Mouse (Mus musculus) kidney, embryonic 16.5 days (tissue): ENCODE measurements around the gene Stard13. TPM values are rescaled to one million over a fixed set of nuclear protein-coding genes. Genes with fewer than 3 reads are reported as not detected.

Experiments used
- ATAC-seq: fragments of 200-750 bp; cut with Nextera tagmentation; 2 replicates; pipeline ENCODE4 v1.8.0; 2017; ENCODE audit warnings: moderate TSS enrichment; ENCODE audit not compliant: low FRiP score, low TSS enrichment
- H3K27ac ChIP-seq: fragments of 300-500 bp; sonication (generic); 2 replicates; pipeline ENCODE4 v1.5.1; 2014; ENCODE audit warnings: low read length
- H3K27me3 ChIP-seq: fragments of 300-500 bp; sonication (generic); 2 replicates; pipeline ENCODE4 v1.6.1; 2014; ENCODE audit warnings: low read length, control low read depth, mixed read lengths; ENCODE audit not compliant: insufficient read depth
- H3K36me3 ChIP-seq: fragments of 300-500 bp; sonication (generic); 2 replicates; pipeline ENCODE4 v1.6.1; 2014; ENCODE audit warnings: low read length, control low read depth, mixed read lengths; ENCODE audit not compliant: insufficient read depth
- H3K4me1 ChIP-seq: fragments of 300-500 bp; sonication (generic); 2 replicates; pipeline ENCODE4 v1.6.1; 2014; ENCODE audit warnings: low read length, control low read depth, mixed read lengths; ENCODE audit not compliant: insufficient read depth
- H3K4me2 ChIP-seq: fragments of 300-500 bp; sonication (generic); replicated peaks from 2 replicates; pipeline ENCODE4 v1.6.1; 2014; ENCODE audit warnings: low read depth, low read length
- H3K4me3 ChIP-seq: fragments of 300-500 bp; sonication (generic); 2 replicates; pipeline ENCODE4 v1.5.1; 2014; ENCODE audit warnings: mild to moderate bottlenecking, low read length
- H3K9ac ChIP-seq: fragments of 300-500 bp; sonication (generic); replicated peaks from 2 replicates; pipeline ENCODE4 v1.6.1; 2014; ENCODE audit warnings: low read length
- H3K9me3 ChIP-seq: fragments of 300-500 bp; sonication (generic); 2 replicates; pipeline ENCODE4 v1.6.1; 2016; ENCODE audit warnings: low read length, control low read depth
- WGBS: fragments of 180-500 bp; shearing (Covaris S2); extraction: QIAGEN DNeasy Blood & Tissue Kit; methylation state at CpG from one replicate; pipeline ENCODE4 v1.1.7; 2014; 5-methylcytosine and 5-hydroxymethylcytosine counted together
- polyA plus RNA-seq: library from polyadenylated mRNA; unstranded; fragments of >200 nt; fragmentation: Nextera tagmentation; extraction: Ambion mirVana; gene quantifications from 2 replicates; pipeline ENCODE4 v1.2.1, GENCODE M21; 2015

Stard13 gene
- polyA plus RNA-seq, 1 experiment from 2014 or later: 12.2 TPM

DNA sequence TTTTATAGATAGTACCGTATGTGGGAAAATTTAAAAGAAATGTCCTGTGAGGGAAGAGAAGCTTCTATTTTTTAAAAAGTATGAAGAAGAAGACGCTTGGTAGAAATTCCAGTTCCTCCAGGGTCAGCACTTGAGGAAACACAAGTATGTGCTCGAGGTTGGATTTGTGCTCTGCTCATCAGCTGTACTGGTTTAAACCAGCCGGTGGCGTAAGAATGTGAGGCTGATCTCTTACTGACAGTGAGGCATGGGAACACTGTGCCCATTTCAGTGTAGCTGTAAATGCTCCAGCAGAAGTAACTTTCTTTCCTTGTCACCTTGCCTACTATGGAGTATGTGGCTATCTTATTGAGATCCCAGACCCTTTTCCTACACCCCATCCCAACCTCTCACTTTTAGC lies 180.4 kb downstream of the Stard13 start:
- H3K36me3 ChIP-seq: peaks cover 10% of the 10 kb centered on the region
- peaks cover 35% of the 10 kb centered on the region for H3K4me1 ChIP-seq
- no peak overlapping the region for H3K9ac ChIP-seq
- no peak overlapping the region for H3K4me2 ChIP-seq
- 90% methylated on average over 5 of the region's 5 CpGs for WGBS
- H3K27ac ChIP-seq: no peak overlapping the region; the same call in 1 of the 2 replicates
- no peak overlapping the region for H3K4me3 ChIP-seq
- no peak for ATAC-seq
- no peaks in the 10 kb centered on the region for H3K27me3 ChIP-seq
- peaks cover 5% of the 10 kb centered on the region for H3K9me3 ChIP-seq

GRCm38 (mm10) chr5:151052331-151052730 lies 181.3 kb downstream of the Stard13 start:
- Histone ChIP-seq H3K27me3 (no peaks in the 10 kb centered on the region), H3K9ac (no peak overlapping the region), H3K4me2 (no peak overlapping the region), H3K4me1 (peaks cover 34% of the 10 kb centered on the region), H3K9me3 (peaks cover 5% of the 10 kb centered on the region), H3K4me3 (no peak overlapping the region), H3K27ac (no peak overlapping the region), H3K36me3 (peaks cover 10% of the 10 kb centered on the region)
- WGBS: 99% methylated on average over 8 of the region's 8 CpGs
- ATAC-seq: no peak

DNA sequence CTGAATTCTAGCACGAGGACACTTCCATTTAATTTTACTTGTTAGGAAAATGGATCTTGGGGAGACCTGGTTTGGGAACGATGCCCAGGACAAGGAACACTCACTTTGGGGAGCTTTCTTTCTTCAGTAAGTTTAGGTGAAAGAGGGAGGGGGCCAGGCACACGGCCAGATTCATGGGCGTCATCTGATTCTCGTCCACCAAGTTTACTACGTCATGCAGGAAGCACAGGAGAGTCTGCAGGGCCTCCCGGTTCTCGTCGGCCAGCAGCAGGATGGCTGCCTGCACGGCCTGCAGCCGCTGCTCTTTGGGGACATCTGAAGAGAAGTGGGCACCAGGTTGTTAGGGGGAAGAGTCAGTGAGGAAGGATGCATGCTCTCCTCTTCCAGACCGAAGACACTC lies 186.1 kb downstream of the Stard13 start:
- no peak overlapping the region for H3K4me2 ChIP-seq
- H3K4me1 ChIP-seq: no peaks in the 10 kb centered on the region
- H3K27ac ChIP-seq: peak overlapping the region; percentile 36; the same call in 1 of the 2 replicates
- no peak overlapping the region for H3K4me3 ChIP-seq
- 0 out of 2 replicates have a peak overlapping the region, but pooled peaks have one; percentile 10 for H3K9ac ChIP-seq
- H3K36me3 ChIP-seq: peaks cover 17% of the 10 kb centered on the region
- no peak for ATAC-seq
- H3K27me3 ChIP-seq: no peaks in the 10 kb centered on the region
- WGBS: 56% methylated on average over 12 of the region's 12 CpGs
- H3K9me3 ChIP-seq: peaks cover 5% of the 10 kb centered on the region

GRCm38 (mm10) chr5:151046917-151047316 lies 186.7 kb downstream of the Stard13 start:
- H3K9me3 ChIP-seq: peaks cover under 1% of the 10 kb centered on the region
- H3K4me1 ChIP-seq: no peaks in the 10 kb centered on the region
- no peaks in the 10 kb centered on the region for H3K27me3 ChIP-seq
- H3K36me3 ChIP-seq: peaks cover 15% of the 10 kb centered on the region
- no peak overlapping the region for H3K4me2 ChIP-seq
- H3K9ac ChIP-seq: no peak overlapping the region
- WGBS: 68% methylated on average over 7 of the region's 7 CpGs
- no peak overlapping the region for H3K4me3 ChIP-seq
- H3K27ac ChIP-seq: no peak overlapping the region
- ATAC-seq: no peak

- Histone ChIP-seq H3K27me3 (no peaks in the 10 kb centered on the region), H3K9ac (no peak overlapping the region), H3K4me1 (no peaks in the 10 kb centered on the region), H3K36me3 (peaks cover 16% of the 10 kb centered on the region), H3K4me2 (no peak overlapping the region), H3K4me3 (no peak overlapping the region), H3K27ac (no peak overlapping the region), H3K9me3 (no peaks in the 10 kb centered on the region)
- WGBS: 97% methylated on average over 6 of the region's 6 CpGs
- no peak for ATAC-seq
Measured at GRCm38 (mm10) chr5:151046131-151046530, 187.5 kb downstream of the Stard13 start.

DNA sequence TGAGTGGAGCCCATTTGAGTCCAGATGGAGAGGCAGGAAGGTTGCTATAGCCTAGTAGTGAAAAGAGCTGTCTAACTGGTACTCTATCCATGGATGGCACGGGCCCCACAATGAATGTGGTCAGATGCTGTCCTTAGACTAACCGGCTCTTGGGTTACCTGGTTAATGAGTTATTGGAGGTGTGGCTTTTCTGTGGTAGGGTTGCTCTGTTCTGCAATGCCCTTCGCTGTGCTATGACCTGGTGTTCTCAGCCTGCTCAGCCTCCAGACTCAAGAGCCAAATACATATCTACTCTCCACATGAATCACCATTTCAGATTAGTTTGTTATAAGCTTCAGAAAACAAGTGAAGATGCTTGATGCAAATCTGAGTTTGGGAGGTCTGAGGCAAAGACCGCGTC lies 190.7 kb downstream of the Stard13 start:
- Histone ChIP-seq H3K27me3 (no peaks in the 10 kb centered on the region), H3K4me2 (no peak overlapping the region), H3K4me3 (no peak overlapping the region), H3K9me3 (no peaks in the 10 kb centered on the region), H3K4me1 (no peaks in the 10 kb centered on the region), H3K9ac (no peak overlapping the region), H3K27ac (no peak overlapping the region), H3K36me3 (peaks cover 27% of the 10 kb centered on the region)
- 77% methylated on average over 5 of the region's 5 CpGs for WGBS
- peak; percentile 85; the same call in 1 of the 2 replicates for ATAC-seq

- Histone ChIP-seq H3K4me2 (no peak overlapping the region), H3K4me3 (no peak overlapping the region), H3K27ac (no peak overlapping the region), H3K4me1 (no peaks in the 10 kb centered on the region), H3K9me3 (no peaks in the 10 kb centered on the region), H3K36me3 (peaks cover 31% of the 10 kb centered on the region), H3K27me3 (no peaks in the 10 kb centered on the region), H3K9ac (no peak overlapping the region)
- no peak for ATAC-seq
- 89% methylated on average over 7 of the region's 7 CpGs for WGBS
Measured at GRCm38 (mm10) chr5:151037871-151038270, 195.8 kb downstream of the Stard13 start.

DNA sequence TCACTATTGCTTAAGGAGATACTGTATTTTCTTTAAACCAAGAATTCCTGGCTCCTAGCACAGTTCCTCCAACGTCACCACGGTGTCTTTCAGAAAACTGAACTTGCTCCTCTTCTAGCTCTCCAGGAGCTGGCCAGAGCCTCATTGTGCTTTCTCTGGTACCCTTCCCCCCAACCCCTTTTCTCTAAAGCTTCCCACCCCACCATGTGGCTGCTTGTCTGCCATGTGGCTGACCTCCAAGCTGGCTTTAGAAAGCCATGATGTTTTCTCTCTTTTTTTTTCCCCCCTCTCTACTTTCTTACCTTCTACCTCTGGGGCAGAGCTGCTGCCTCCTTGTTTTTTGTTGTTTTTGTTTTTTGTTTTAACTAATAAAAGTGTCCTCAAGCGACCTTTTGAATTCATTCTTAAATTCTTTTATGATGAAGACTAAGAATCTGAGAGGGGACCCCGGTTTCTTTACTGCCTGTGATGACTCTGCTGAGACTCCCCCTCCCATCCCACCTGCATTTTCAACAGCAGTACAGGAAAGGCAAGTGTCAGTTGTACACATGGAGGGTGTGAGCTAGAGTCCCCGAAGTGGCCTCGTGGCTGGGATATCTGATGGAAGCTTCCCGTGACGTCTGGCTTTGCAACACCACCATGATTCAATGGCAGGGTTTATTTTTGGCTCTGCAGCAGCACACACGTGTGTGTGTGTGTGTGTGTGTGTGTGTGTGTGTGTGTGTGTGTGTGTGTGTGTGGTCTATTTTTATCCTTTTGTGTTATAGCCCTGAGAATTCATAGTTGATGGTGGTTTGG lies 198.7 kb downstream of the Stard13 start:
- no peak overlapping the region for H3K9ac ChIP-seq
- peaks cover 15% of the 10 kb centered on the region; the same call in 1 of the 2 replicates for H3K36me3 ChIP-seq
- no peaks in the 10 kb centered on the region for H3K27me3 ChIP-seq
- no peak overlapping the region for H3K4me3 ChIP-seq
- 60% methylated on average over 9 of the region's 9 CpGs for WGBS
- no peaks in the 10 kb centered on the region for H3K9me3 ChIP-seq
- no peak overlapping the region for H3K27ac ChIP-seq
- ATAC-seq: no peak
- H3K4me1 ChIP-seq: peaks cover 6% of the 10 kb centered on the region; the same call in 1 of the 2 replicates
- H3K4me2 ChIP-seq: no peak overlapping the region

- ATAC-seq: no peak
- no peak overlapping the region for H3K4me3 ChIP-seq
- H3K4me1 ChIP-seq: peaks cover 6% of the 10 kb centered on the region; the same call in 1 of the 2 replicates
- H3K9me3 ChIP-seq: no peaks in the 10 kb centered on the region
- no peak overlapping the region for H3K27ac ChIP-seq
- no peak overlapping the region for H3K4me2 ChIP-seq
- H3K9ac ChIP-seq: no peak overlapping the region
- no peaks in the 10 kb centered on the region for H3K36me3 ChIP-seq
- H3K27me3 ChIP-seq: no peaks in the 10 kb centered on the region
- WGBS: 80% methylated on average over 6 of the region's 6 CpGs
Measured at GRCm38 (mm10) chr5:151028906-151029305, 204.7 kb downstream of the Stard13 start.

DNA sequence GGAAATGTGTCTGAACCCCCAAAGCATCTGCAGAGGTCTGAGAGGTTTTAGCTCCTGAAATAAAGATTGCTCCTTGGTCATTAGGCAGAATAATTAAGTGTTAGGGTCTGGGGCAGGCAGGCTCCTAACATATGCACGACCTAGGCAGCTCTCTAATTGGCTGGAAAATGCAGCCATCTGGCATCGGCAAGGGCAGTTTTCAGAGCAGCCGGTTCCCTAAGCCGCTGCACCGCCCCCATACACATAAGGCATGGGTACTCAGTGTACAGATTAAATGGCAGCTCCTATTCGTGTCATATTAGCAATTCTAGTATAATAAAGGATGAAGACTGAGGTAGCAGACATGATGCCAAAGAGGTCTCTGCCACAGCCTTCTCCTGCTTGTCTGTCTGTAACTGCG lies 206.5 kb downstream of the Stard13 start:
- Histone ChIP-seq H3K27me3 (no peaks in the 10 kb centered on the region), H3K4me3 (no peak overlapping the region), H3K9me3 (no peaks in the 10 kb centered on the region), H3K36me3 (no peaks in the 10 kb centered on the region), H3K27ac (no peak overlapping the region), H3K4me1 (peaks cover 13% of the 10 kb centered on the region; the same call in 1 of the 2 replicates), H3K9ac (no peak overlapping the region), H3K4me2 (no peak overlapping the region)
- 57% methylated on average over 7 of the region's 7 CpGs for WGBS
- ATAC-seq: no peak
